Mouse (Mus musculus) cerebellum, adult 11 months (tissue): ENCODE results near the gene Ftl1.
"Not testable (repeated sequence)": the region's sequence is repeated elsewhere in the genome, so short reads cannot be mapped to it uniquely, and the experiment has no call there.

ENCODE experiments used
- DNase-seq: peaks from one replicate; pipeline ENCODE4 v3.0.0; 2022

Gene Ftl1

DNA sequence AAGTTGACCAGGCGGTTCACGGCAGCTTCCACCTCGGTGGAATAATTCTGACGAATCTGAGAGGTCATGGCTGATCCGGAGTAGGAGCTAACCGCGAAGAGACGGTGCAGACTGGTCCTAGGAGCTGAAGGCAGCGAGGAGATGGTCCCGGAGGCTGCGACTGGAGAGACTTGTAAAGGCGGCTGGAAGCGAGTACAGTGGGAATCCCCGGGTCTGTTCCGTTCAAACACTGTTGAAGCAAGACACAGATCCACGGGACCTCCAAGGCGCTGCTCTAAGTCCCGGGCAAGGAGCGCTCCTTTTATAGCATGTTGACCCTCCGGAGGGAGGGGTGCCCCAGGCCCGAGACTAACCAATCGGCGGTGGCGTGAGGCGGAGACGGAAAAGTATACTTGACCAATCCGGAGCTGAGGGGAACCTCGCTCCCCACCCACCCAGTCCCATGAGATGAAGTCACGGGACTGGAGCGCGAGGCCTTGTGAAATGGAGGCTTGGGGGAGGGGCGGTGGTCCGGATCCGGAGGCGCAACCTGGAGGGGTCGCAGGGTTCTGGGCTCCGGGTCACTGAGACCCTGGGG, at the start of gene Ftl1:
Gene Ftl1, minus strand, starts transcription at position 321 of the 577 bp plus-strand sequence.
- DNase-seq: peak; percentile 95

DNA sequence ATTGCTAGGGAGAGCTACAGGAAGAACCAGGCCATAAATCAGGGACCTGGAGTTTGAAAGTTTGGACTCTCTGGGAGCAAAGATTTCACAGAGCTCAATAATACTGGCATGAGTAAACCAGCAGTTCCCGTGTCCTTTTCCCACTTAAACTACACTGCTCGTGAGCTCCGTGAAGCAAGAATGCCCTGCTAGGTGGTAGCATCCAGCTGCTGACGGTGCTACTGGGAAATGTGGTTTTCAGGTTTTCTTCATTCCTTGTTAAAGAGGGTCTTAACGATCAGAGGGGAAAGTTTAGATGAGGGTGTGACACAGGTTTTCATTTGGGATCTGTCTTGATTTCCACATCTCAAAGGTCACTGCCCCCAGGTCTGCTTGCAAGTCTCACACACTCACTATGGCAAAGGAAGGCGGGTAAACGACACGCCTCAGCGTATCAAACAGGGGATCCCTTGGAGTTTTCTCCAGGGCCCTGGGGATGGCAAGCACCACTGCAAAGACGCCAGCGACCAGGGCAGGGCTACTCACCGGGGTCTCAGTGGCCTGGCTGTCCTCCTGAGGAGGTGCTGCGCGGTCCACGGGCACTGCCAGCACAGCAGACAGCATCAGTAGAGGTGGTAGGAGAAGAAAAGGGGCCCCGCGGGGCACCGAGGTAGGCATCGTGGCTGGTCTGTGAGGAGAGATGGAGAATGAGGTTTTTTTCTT, 49.6 kb upstream of the Ftl1 start:
- no peak for DNase-seq

DNA sequence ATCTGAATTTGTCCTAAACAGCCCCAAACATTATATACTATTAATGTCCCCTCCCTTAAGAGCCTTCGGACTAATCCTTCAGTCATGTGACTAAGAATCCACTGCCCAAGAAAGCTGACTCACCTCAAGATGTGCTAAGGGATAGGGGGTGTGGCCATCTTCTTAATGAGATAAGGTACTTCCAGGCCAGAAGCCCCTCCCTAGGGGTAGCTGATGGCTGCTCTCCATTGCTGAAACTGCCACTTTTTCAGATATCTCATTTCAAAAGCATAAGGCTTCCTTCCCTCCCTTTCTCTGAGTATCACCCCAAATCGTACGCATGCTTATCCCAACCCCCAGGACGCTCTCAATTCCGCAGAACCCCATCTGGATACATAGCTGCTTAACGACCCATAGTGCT, 48.9 kb upstream of the Ftl1 start:
- DNase-seq: no peak

DNA sequence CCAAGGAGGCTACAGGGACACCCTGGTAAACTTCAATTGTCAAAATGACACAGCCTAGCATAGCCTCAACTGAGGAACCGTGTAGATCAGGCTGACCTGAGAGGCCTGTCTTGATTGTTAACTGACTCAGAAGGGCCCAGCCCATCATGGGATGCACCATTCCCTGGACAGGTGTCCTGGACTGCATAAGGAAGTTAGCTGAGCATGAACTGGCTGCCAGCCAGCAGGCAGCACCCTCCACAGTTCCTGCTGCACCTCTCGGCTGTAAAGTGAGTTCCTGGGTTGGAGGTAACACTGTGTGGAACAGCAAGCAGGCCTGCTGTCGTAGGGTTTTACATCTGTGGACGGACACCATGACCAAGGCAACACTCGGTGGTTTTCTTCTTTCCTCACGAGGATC, 47.9 kb upstream of the Ftl1 start:
- DNase-seq: no peak

DNA sequence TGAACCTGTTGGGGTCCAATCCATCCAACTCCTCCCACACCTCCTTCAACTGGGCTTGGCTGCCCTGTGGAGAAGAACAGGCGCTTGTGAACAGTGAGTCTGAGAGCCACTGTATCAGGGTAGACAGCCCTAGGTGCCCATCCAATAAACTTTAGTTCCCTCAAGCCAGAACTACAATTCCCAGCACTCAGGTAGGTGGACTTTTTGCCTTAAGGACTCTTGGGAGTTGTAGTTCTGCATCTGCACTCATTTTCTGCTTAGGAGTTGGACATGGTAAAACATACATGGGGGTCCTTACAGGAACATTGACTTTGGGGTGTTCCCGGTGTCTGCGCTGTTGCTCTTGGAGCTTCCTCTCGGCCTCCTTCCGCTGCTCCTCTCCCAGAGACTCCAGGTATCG, 38.7 kb upstream of the Ftl1 start:
- DNase-seq: no peak

DNA sequence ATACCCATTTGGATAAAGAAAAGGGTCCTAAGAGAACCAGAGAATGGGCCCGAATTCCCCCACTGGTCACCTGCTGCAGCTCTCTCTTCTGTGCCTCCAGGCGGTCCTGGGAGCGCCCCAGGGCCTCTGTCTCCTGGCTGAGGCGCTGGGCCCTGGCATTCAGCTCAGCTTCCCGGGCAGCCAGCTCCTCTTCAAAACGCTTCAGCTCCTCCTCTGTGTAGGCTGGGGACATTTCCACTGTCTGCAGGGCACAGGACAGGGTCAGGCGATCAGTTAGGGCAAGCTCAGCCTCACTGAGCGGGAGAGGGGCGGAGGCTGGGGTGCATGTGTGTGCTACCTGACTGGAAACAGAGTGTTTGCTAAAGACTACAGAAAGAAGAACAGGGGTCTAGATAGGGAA, 34.9 kb upstream of the Ftl1 start:
- DNase-seq: no peak

DNA sequence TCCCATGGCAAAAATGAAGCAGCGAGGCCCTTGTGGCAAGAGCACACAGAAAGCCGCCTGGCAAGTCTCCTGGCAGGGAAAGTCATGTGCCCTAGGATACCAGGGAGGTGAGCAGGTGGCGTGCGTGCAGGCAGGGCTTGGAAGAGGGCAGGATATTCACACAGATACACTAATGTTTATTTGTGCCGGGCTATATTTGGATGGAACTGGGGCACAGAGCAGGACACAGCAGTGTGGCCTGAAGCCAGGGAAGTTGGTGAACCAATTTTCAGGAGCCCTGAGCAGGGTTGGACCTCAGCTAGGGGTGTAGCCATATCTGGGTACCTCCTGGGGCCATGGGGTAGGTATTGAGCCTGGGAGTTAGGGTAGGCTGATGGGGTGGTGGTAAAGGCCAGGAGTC, 33.3 kb upstream of the Ftl1 start:
- DNase-seq: peak; percentile 77

DNA sequence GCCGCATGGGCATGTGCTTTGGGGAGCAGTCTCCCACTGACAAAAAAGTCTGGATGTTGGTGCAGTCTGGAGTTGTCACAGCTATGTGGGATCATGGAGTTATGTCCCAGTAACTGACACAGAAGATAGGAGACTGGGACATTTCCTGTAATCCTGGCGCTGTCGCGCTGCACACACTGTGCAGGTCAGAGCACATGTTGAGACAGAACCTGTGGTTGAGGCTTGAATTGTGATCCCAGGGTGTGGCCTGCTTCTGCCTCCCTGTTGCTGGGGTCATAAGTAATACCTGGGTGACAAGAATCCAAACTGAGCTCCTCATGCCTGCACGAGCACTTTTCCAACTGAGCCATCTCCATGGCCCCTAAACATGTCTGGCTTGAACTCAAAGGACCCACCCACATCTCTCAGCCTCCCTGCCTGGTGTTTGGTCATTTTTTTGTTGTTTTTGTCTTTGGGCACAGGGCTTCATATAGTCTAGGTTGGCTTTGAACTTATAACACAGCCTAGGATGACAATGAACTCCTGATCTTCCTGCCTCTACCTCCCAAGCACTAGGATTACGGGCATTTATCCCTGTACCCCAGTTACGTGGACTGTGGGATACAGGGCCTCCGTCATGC, 32.7 kb upstream of the Ftl1 start:
- no peak for DNase-seq

DNA sequence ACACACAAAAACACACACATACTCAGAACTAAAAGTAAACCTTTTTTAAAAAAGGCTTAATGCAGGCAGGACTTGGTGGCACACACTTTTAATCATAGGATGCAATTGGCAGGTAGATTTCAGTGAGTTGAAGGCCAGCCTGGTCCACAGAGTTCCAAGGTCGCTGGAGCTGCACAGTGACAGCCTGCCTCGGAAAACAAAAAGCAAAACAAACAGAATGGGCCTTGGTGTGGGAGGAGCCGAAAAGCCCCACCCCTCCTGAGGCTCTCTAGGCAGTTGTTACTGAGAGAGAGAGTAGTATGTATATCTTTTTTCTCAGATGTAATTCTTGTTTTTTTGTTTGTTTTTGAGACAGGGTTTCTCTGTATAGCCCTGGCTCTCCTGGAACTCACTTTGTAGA, 31.6 kb upstream of the Ftl1 start:
- no peak for DNase-seq

DNA sequence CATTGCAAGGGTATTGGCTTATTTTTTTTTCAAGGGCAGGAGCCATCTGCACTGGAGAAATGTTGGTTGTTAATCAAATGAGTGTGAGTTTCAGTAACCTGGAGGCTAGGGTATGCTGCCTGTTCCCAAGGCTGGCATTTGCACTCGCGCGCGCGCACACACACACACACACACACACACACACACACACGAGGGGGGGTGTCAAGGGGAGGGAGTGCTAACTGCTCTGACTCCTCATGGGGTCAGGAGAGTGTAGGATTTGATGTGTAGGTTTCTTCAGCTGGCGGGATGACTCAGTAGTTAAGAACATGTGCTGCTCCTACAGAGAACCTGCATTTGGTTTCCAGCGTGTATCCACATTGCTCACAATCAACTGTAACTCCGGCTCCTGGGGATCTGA, 31.1 kb upstream of the Ftl1 start:
- no peak for DNase-seq

DNA sequence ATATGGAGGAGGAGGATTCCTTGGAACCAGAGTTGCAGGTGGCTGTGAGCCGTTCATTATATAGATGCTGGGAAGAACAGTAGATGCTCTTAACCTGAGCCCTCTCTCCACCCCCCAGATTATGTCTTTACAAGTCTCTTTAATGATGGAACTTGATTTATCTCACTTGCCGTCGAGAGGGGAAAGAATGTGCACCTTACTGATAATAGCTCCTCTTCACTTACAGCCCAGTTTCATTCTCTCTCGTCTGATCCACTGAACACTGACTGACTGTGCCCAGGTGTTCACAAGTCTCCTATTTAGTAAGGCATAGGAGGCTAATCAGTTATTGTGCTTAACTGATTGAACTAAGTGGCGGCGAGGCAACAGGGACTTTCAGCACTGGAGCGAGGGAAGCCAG, 29.9 kb upstream of the Ftl1 start:
- no peak for DNase-seq

DNA sequence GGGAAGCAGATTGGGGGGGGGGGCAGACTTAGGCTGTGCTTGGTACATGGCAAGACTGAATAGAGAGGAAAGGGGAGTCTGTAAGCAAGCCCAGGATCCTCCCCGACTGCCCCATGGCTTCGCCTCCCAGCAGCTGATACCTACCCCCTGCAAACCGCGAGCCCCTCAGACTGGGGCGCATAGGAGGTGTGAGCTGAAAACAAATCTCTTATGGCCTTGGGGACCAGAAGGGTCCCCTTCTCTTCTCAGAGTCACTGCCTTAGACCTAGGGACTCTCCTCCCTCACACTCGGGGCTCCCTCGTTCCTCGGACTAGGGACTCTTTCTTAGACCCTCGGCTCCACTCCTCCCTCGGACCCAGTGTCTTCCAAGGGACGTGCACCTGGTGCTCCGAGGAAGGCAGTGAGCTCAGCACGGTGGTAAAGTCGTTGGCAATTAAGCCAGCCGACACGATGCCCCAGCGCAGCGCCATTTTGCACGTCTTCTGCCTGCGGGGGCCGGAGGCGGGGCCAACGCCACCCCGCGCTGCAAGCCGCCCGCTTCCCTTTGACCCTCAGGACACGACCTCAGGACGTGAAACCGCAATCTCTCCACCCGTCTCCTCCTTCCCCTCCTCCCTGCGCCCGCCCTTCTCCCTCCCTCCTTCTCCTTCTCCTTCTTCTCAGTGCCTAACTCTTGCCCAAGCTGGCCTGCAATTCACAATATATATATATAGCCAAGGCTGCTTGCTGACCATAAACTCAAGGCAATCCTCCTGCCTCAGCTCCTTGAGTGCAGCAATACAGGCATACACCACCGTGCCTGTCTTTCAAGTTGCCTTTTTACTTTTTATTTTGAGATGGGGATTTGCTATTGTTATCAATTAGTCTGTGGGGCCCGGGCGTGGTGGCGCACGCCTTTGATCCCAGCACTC, 28.9 kb upstream of the Ftl1 start, which contains the start of gene Dhdh:
Gene Dhdh, minus strand, starts transcription at position 513 of the 912 bp plus-strand sequence.
- peak; percentile 58 for DNase-seq

DNA sequence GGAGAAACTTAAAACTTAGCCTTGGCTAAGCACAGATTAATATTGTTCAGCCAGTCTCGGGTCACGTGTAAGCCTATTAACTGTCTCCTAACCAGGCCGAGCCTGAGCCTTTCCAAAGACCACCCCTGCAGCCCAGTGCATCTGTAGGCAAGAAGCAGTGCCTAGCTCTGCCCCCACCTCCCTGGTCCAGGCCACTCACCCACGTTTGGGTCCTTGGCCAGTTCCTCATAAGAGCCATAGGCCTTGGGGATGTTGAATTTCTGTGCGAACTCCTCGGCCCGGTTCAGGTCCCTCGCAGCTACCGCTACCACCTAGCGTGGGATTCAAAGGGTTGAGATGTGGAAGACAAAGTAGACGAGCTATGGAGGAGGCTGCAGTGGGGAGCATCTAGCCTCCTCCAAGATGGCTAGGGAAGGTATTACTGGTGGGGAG, 28.2 kb upstream of the Ftl1 start:
- DNase-seq: no peak

DNA sequence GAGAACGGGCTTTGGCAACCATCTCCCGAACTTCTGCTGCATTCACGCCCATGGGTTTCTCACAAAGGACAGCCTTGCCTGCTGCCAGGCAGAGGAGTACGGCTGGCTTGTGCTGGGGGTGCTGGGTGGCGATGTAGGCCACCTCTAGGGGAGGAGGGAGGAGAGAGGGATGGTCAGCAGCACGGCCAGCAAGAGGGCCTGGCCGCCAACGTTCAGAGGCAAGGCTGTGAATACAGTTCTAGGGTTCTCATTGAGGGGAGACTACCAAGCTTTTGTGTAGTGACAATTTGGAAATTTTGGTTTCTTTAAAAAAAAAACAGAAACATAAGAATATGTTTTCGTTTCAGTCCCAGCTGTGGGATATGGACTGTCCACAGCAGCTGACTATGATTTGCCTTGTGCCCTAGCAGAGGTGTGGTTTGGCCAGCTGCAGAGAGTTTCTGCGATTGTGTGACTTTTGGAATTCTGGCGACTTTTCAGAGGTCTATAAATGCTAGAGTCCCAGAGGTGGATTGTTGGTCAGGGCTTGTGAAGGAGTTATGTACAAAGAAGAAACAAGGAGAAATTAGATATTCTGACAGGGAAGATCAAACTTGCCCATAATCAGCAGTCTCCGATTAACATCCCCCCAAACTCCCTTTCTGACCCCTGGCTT, 27.2 kb upstream of the Ftl1 start, which contains the start of gene Gm45808:
Gene Gm45808, minus strand, starts transcription at position 51 of the 655 bp plus-strand sequence.
- no peak for DNase-seq

DNA sequence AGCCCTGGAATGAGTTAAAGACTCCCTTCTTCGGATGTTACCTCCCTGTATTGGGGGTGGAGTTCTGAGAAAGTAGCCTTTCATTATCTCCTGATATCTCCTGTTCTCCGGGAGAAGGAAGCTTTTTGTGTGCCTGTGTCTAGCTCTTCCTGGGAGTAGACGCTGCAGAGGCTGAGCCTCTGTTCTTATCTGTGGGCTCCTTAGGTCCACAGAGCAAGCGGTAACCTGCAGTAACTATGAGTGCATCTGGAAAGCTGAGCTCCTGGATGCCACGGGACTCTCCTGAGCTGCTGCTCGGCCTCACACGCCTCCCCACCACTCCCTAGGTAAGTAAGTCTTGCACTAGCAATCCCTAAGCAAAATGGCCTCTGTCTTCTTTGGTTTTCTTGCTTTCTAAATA, 26.5 kb upstream of the Ftl1 start:
- DNase-seq: no peak

DNA sequence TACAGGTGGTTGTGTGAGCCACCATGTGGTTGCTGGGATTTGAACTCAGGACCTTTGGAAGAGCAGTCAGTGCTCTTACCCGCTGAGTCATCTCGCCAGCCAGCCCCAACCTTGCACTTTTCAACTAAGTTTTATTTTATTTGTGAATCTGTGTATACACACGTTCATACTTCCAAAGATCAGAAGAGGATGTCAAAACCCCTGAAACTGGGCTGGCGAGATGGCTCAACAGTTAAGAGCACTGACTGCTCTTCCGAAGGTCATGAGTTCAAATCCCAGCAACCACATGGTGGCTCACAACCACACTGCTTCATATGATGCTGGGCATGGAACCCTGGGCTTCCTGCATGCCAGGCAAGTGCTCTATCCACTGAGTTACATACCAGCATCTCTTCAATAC, 25.3 kb upstream of the Ftl1 start:
- DNase-seq: not testable (repeated sequence)

DNA sequence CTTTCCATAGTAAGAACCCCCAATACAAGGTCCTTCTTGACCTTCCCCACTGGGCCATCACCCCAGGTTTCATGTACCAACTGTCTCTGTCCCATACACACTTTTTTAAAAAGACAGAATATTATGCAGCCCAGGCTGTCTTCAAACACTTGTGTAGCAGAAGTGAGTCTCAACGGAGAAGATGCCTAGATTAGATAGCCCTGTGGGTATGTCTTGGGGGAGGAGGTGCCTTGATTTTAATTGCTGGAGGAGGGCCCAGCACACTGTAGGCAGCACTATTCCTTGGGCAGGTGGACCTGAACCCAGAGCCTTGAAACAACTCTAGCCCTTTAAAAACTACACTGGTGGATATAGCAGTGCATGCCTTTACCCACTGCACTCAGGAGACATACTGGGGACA, 22.5 kb upstream of the Ftl1 start:
- DNase-seq: no peak

DNA sequence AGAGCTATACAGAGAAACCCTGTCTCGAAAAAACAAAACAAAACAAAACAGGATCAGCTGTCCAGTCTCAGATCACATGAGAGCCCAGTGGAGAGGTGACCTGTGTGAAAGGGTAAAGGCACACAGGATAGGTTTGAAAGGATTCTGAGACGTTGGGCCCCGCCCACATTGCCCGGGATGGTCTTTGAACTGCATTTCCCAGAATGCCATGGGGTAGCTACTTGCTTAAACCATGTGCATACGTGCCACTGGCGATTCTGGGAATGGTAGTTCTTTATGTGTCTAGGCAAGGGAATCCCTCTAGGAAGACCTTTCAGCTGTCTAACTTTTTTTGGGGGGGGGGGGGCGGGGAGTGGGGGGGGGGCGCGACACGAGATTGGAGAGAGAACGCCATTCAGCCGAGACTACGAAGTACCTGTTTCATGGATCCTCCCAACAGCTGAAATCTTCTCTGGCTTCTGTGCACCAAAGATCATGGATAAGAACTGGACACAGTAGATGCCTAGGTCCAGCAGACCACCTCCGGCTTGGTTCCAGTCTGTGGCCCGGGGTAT, 21.8 kb upstream of the Ftl1 start, which contains the start of gene Tulp2:
Gene Tulp2, plus strand, starts transcription at position 504 of the 554 bp plus-strand sequence.
- DNase-seq: no peak

DNA sequence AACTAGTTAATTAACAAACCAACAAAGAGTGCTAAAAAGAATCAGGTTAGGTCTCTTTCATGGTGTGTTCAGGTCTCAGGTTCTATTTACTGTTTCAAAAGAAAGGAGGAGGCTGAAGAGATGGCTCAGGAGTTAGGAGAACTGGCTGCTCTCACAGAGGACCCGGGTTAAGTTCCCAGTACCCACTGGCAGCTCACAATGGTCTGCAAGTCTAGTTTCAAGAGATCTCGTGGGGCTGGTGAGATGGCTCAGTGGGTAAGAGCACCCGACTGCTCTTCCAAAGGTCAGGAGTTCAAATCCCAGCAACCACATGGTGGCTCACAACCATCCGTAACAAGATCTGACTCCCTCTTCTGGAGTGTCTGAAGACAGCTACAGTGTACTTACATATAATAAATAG, 20.6 kb upstream of the Ftl1 start:
- not testable (repeated sequence) for DNase-seq

DNA sequence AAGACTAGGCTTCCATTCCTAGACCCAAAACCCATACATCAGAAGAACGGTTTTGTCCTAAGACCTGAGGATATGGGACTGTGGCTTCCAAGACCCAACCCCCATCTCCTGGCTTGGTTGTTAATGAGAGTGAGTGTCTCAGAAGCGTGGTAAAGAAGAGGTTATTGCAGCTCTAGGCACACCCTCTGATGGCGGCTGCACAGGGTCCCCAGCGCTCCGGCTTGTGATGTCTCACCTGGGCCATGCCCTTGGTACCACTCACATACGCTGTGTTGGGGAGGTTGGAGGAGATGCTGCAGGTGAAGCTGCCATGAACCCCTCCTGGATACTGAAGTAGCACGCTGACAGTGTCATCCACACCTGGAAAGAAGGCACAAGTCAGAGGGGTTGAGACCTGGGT, 19.1 kb upstream of the Ftl1 start:
- DNase-seq: no peak

DNA sequence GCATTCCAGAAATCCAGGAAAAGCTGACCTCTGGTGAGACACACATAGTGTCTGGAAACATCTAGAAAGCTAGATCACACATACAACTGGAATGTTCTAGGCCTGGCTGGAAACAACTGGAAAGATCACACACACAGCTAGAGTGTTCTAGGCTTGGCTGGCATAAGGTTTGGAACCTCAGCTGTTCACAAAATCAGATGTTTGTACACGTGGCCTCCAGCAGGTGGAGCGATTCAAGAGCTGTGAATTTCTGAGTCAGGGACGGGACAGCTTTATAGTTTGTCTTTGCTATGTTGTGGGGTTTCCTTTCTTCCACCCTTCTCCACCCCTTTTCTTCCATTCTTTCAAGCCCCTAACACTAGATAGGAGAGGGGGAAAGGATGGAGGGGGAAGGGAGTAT, 17.3 kb upstream of the Ftl1 start:
- no peak for DNase-seq

DNA sequence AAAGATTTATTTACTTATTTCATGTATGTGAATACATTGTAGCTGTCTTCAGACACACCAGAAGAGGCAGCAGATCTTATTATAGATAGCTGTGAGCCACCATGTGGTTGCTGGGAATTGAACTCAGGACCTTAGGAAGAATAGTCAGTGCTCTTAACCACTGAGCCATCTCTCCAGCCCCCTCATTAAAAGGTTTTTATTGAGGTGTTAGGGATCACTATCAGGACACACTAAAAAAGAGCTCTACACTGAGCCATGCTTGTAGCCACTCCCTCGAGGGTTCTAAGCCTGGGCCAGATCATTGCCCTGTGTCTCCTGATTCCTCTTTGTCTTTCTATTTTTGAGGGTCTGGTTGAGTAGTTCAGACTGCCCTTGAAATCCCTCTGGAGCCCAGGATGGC, 16.8 kb upstream of the Ftl1 start:
- no peak for DNase-seq
